Mouse (Mus musculus): Measurements from ENCODE around the gene Nfib.

Gene Nfib

GRCm38 (mm10) chr4:82499725-82500577 is 205.6 kb downstream of the Nfib start:
- in situ Hi-C loops (cut with MboI, MseI) = no loop called here

- in situ Hi-C loops (cut with MboI, MseI) = no loop called here
Measured at GRCm38 (mm10) chr4:82499238-82499637, 206.3 kb downstream of the Nfib start.

DNA sequence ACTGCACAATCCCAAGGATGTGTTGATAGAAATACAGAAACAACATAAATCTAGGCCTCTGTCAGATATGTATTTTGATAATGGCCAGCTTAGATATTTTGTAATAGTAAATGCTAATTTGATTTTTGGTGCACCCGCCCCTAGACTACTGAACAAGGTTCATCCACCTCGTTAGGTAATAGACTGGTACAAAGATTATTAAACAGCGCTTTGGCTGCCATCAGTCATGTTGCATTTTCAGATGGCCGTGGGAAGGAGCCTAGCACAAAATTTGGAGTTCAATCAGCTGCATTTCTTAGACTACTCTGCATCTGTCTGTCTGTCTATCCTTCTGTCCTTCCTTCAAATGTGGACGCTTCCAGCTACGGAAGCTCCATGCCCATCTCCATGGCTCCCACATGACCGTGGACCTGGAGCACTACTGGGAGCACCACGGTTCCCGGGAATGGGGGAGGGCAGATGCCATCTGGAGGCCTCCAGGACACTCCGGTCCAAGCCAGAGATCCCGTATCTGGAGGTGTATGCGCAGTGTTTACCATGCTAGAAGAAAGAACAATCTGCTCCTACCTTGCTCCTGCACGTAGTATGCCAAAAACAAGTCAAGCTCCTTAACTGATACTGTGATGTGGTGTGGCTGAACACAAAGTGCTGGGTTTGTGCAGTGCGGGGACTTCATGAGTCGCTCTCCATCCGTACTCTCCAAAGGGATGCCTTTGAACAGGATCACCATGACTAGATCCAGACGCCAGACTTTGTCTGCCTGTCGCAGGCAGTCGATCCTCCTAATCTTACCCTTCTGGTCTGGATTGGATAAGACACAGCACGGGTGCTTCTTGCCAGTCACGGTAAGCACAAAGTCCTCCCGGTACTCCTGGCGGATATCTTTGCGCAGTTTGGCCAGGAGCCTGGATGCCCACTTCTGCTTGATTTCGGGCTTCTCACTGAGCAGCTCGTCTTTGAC is 207.6 kb downstream of the Nfib start:
- in situ Hi-C loops (cut with MboI, MseI) = no loop called here

DNA sequence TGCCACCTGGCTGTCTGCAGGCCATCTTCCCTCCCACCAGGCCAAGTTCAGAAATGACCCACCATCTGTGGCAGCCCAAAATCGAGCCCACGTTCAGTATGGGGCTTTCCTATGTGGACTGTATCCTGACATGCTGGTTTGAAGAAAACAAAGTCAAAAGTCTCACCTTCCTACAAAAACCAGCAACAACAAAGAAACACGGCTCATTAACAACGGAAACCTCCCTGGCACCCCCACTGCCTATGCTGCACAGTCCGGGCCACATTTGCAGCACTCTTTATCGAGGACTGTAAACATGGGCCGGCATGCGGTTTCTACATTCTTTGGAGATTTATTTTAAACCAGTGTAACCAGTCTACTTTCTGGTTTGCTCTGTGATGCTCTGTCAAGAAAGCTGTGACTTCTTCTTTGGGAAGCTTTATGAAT is 208.4 kb downstream of the Nfib start:
- in situ Hi-C loops (cut with MboI, MseI) = no loop called here

DNA sequence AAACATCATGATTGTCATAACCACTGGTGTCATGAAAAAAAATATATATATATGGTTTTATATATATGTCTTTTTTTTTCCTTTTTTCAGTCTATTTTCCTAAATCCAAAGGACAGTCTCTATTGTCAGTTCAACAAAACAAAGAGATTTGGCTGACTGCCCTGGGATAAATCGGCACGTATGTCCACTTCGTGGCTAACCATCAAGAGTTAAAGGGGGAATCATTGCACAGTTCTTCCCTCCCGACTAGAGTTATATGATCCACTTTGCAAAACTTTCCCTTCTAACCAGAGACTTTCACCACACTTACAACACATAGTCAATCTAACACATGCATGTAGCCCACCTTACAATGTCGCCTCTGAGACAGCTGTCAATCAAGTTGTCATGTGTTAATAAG is 209.2 kb downstream of the Nfib start:
- in situ Hi-C loops (cut with MboI, MseI) = no loop called here

DNA sequence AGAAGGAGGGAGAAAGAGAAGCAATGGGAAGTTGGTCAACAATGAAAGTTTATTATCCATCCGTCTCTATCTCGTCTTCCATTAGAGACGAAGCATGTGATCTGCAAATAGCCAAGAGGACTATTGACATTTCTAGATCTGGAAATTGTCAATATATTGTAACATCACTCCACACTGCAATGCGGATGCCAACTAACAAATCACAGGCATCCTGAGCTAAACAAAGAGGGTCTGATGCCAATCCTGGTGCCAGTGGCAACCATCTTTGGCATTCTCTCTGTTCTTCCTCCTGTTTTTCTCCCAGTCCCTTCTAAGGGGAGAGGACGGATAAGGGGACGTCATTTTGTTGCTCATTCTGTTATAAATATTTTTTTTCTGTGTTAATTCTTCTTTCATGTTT is 209.9 kb downstream of the Nfib start:
- in situ Hi-C loops (cut with MboI, MseI) = no loop called here

DNA sequence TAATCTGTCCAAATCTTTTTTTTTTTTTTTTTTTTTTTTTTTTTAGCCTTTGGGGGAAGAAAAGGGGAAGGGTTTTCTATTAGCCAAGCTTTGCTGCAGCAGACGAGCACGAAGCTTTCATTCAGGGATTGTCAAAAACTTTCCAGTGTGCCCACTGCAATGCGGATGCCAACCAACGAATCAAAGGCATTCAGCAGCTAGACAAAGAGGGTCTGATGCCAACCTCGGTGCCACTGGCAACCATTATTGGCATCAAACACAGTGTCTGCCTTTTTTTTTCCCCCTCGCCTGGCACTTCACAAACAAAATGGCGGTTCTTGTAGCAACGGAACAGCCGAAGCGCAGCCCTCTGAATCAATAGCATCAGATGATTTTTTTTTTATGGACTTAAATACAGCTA is 210.7 kb downstream of the Nfib start:
- in situ Hi-C loops (cut with MboI, MseI) = no loop called here

DNA sequence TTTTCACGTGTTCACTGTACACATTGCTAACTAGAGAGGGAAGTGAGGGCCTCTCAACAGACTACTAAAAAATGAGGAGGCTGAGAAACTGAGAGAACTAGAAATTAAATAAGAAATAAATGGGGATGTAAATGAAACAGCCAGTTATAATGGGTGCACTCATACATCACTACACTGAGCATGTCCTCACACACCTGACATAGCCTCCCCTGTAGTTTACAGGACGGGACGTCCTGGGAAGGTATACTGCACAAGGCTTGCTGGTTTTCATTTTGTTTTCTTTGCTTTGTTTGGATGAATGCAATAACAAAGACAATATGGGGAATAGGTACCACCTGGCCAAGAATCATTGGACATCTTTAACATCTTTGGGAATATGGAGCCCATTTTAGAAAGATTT is 211.1 kb downstream of the Nfib start:
- in situ Hi-C loops (cut with MboI, MseI) = no loop called here

DNA sequence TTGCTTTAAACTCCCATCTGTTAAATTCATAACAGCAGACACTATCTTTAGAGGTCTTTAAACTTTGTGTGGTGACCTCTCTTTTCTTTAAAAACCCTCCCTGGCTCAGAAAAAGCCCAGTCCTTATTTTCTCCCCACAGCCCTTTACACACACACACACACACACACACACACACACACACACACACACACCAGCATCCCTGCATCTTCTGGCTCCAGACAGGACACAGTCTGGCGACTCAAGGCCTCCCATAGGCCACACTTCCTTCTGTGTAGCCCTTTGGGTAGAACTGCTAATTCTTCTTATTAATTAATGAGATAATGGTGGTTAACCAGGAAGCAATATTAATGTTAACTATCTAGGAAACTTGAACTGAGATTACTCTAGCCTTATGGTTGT is 211.7 kb downstream of the Nfib start:
- in situ Hi-C loops (cut with MboI, MseI) = no loop called here

GRCm38 (mm10) chr4:82493363-82493762 is 212.2 kb downstream of the Nfib start:
- in situ Hi-C loops (cut with MboI, MseI) = no loop called here

DNA sequence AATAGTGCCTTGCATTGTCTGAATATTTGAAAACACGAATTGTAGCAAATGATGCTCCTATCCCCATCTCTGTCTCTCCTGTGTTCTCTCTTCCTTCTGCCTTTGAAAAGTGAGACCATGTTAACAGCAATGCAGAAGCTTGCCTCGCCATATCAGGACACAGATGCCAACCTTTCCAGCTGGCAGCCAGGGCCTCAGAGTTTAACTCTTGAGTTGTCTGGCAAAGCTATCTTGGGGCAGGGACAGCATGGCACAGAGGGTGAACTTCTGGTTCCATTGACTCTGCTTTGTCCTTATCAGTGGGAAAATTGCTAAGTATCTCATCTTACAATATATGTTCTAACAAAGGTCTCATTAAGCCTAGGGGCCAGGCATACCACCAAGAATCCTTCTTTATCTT is 212.8 kb downstream of the Nfib start:
- in situ Hi-C loops (cut with MboI, MseI) = no loop called here

- in situ Hi-C loops (cut with MboI, MseI) = no loop called here
Measured at GRCm38 (mm10) chr4:82489939-82490338, 215.6 kb downstream of the Nfib start.

GRCm38 (mm10) chr4:82485910-82486309 is 219.6 kb downstream of the Nfib start:
- in situ Hi-C loops (cut with MboI, MseI) = no loop called here

GRCm38 (mm10) chr4:82483871-82484270 is 221.7 kb downstream of the Nfib start:
- in situ Hi-C loops (cut with MboI, MseI) = no loop called here

- in situ Hi-C loops (cut with MboI, MseI) = no loop called here
Measured at GRCm38 (mm10) chr4:82483298-82483697, 222.3 kb downstream of the Nfib start.

- in situ Hi-C loops (cut with MboI, MseI) = no loop called here
Measured at GRCm38 (mm10) chr4:82480635-82481034, 224.9 kb downstream of the Nfib start.

GRCm38 (mm10) chr4:82479394-82479793 is 226.2 kb downstream of the Nfib start:
- in situ Hi-C loops (cut with MboI, MseI) = no loop called here

DNA sequence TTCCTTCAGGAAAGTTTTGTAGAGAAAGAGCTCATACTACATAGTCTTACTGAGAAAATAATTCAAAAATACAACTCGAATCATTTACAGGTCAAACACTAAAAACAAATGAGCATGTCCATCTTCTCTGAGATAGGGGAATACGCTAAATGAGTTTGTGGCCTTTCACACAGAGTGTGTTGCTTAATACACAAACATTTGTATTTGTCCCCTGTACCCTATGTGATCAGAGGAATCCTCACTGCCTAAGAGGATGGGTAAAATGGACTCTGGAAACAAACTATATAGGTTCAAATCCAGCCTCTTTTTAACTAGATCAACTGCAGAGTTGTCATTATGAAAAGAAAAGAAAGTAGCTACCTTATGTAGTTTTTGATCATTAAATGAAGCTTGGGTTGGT is 227.8 kb downstream of the Nfib start:
- in situ Hi-C loops (cut with MboI, MseI) = no loop called here

GRCm38 (mm10) chr4:82476411-82476810 is 229.1 kb downstream of the Nfib start:
- in situ Hi-C loops (cut with MboI, MseI) = no loop called here

DNA sequence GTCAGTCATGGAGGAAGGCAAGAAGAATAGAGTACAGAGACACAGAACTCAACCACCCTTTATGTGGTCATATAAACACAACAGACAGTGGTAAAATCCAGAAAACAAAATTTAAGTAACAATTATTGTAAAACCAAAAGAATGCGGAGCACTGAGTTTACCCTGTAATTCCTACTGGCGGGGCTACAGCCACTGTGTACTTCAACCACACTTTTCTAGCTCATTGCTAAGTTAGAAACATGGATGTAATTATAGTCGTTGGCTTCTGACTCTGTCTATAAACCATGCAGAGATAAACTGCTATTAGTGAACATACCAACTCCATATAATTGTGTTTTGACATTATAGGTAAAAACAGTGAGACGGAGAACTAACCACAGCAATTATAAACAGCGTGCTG is 231.2 kb downstream of the Nfib start:
- in situ Hi-C loops (cut with MboI, MseI) = no loop called here

DNA sequence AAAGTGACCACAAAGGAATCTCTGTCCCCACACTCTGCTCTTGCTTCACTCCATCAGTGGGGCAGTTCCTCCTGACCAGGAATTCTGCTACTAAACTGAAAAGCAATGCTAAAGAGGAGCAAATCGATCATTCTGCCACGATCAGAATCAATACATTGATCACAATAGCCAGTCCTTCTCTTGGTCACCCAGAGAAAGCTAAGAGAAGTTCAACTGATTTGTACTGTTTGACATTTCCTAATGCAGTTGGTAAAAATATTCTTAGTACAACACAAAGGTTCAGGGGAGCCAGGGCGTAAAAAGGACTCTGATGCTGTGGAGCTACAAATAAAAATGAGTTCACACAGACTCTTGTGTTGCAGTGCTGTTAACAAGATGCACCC is 234.6 kb downstream of the Nfib start:
- in situ Hi-C loops (cut with MboI, MseI) = no loop called here

DNA sequence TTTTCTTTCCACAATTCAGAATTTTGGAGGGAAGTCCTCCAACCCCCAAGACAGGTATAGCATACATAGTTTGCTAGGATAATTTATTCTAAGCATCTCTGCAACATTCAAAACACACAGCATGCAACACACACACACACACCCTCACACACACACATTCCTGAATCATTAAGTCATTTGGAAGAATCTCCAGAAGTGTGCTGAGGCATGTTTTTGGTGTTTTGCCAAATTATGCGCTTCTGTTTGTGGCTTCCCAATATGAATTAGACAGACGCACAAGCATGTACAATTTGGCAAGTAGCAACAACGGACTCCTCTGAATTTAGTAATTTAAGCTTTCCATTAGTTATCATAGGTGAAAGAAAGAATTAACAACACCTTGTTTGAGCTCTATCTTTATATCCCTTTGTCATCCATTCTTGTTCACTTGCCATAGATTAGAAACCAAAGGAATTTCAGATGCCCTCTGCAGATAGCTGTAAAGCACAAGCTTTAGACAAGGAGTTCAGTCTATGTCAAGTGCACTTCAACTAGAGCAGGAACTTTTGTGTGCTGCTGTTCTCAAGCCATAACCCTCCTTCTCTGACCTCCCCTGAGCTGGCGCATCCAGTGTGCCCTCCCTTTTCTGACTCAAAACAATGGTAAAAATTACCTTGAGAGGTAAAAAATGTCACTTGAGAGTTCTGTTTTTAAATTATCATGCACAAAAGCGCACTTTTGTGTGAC is 235.2 kb downstream of the Nfib start:
- in situ Hi-C loops (cut with MboI, MseI) = no loop called here
